ENCODE assay signal across 8 mouse cellular contexts in the genomic region with DNA sequence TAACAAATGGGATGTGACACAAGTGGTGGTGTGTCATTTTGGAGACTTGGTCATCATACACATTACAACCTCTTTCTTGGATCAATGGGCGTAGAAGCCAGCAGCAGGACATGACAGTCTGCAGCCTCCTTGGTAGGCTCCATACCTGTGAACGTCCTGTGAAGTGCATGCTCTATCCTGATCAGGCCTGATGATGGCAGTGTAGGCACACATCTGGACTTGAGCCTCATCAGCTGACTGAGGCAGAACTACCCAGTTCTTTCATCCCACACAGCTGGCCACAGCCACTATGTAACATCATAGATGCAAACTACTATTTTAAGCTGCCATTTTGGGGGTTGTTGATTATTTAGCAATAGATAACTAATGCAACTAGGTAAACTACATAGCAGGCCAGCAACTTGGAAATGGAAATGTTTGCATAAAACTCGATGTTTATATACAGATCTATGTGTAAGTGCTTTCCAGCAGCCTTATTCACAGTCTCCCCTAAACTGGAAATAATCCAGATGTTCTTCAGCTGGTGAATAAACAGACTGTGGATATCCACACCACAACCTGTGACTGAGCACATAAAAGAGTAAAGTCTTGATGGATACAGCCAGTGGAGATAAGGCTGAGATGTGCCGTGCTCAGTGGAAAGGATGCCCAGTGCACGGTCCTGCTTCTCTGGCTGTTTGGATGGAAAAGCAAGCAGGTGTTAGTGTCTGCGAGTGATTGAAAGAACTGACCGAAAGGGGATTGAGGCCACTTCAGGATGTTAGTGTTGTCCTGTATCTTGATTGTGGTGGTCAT. TPM values are rescaled to one million over a fixed set of nuclear protein-coding genes. Genes with fewer than 3 reads are reported as not detected.
DNase-seq lines count a peak whose midpoint lies in the region; ATAC-seq lines count a peak whose summit lies in the region.

No protein-coding gene starts in this region.

- H3K4me3 ChIP-seq in limb, embryonic 11.5 days (ENCODE audit: low read depth, low read length), result no peak overlapping the region
- no peak overlapping the region for H3K4me3 ChIP-seq in limb, embryonic 10.5 days
- H3K4me3 ChIP-seq in heart, embryonic 15.5 days, result no peak overlapping the region

- H3K27me3 ChIP-seq in limb, embryonic 11.5 days (ENCODE audit: control insufficient read depth, insufficient read depth, low read length), result no peaks in the 10 kb centered on the region
- H3K27me3 ChIP-seq in limb, embryonic 10.5 days (ENCODE audit: low read depth, poor library complexity, severe bottlenecking), result no peaks in the 10 kb centered on the region
- no peaks in the 10 kb centered on the region for H3K27me3 ChIP-seq in heart, embryonic 15.5 days

- ATAC-seq in limb, embryonic 11.5 days (ENCODE audit: insufficient number of reproducible peaks, low FRiP score, low TSS enrichment, low read depth), result no peak
- ATAC-seq in common myeloid progenitor, adult 5-6 weeks (replicated peaks; ENCODE audit: low read depth, poor library complexity, severe bottlenecking), result peak; percentile 79
- ATAC-seq in heart, embryonic 15.5 days (replicated peaks; ENCODE audit: insufficient number of reproducible peaks, insufficient read depth, low FRiP score, low read depth), result 0 out of 2 replicates have a peak, but pooled peaks have one; percentile 35
- 0 out of 2 replicates have a peak, but pooled peaks have one; percentile 22 for ATAC-seq in monocyte, adult 5-6 weeks (replicated peaks; ENCODE audit: insufficient number of reproducible peaks, low FRiP score, low TSS enrichment, poor library complexity, severe bottlenecking)
- no peak for ATAC-seq in erythroid progenitor cell, adult 5-6 weeks (replicated peaks; ENCODE audit: low FRiP score, poor library complexity, severe bottlenecking)

- H3K9ac ChIP-seq in limb, embryonic 11.5 days (ENCODE audit: low read length), result no peak overlapping the region
- H3K9ac ChIP-seq in heart, embryonic 15.5 days, result no peak overlapping the region

- no peaks in the 10 kb centered on the region for H3K36me3 ChIP-seq in limb, embryonic 11.5 days (ENCODE audit: control insufficient read depth, insufficient read depth, low read length)
- H3K36me3 ChIP-seq in limb, embryonic 10.5 days, result peaks cover 48% of the 10 kb centered on the region
- H3K36me3 ChIP-seq in heart, embryonic 15.5 days, result peaks cover 18% of the 10 kb centered on the region; the same call in 1 of the 2 replicates

- H3K27ac ChIP-seq in limb, embryonic 11.5 days (replicated peaks; ENCODE audit: low read depth, low read length), result no peak overlapping the region
- H3K27ac ChIP-seq in limb, embryonic 10.5 days, result no peak overlapping the region
- H3K27ac ChIP-seq in heart, embryonic 15.5 days, result no peak overlapping the region

- peak; percentile 36 for DNase-seq in limb, embryonic 11.5 days (ENCODE audit: low spot score)
- DNase-seq in limb, embryonic 10.5 days (ENCODE audit: low spot score), result no peak
- DNase-seq in ES-CJ7 (ENCODE audit: low read depth, low spot score), result peak; percentile 56
- DNase-seq in layer of hippocampus, adult 8-10 months (ENCODE audit: low spot score in 2 of 2), result peak; percentile 30 to 48

- WGBS in limb, embryonic 11.5 days, result 82% methylated on average over 7 of the region's 7 CpGs
- 85% methylated on average over 7 of the region's 7 CpGs for WGBS in limb, embryonic 10.5 days
- 82% methylated on average over 7 of the region's 7 CpGs for WGBS in heart, embryonic 15.5 days

- H3K4me1 ChIP-seq in limb, embryonic 11.5 days (ENCODE audit: control insufficient read depth, insufficient read depth, low read length), result no peaks in the 10 kb centered on the region
- H3K4me1 ChIP-seq in limb, embryonic 10.5 days, result no peaks in the 10 kb centered on the region
- no peaks in the 10 kb centered on the region for H3K4me1 ChIP-seq in heart, embryonic 15.5 days (replicated peaks)

- H3K4me2 ChIP-seq in limb, embryonic 11.5 days (ENCODE audit: low read depth, severe bottlenecking), result no peak overlapping the region
- H3K4me2 ChIP-seq in heart, embryonic 15.5 days, result no peak overlapping the region

- no peaks in the 10 kb centered on the region for H3K9me3 ChIP-seq in limb, embryonic 11.5 days (ENCODE audit: control insufficient read depth, low read length)
- no peaks in the 10 kb centered on the region for H3K9me3 ChIP-seq in limb, embryonic 10.5 days (replicated peaks)
- H3K9me3 ChIP-seq in heart, embryonic 15.5 days (replicated peaks), result no peaks in the 10 kb centered on the region

RNA-seq across cellular contexts. Expression of a gene that starts 23.9 kb away (rescaled TPM):
- 18.2 and 22.4 TPM in 2 replicates for polyA plus RNA-seq in limb, embryonic 11.5 days (2014; fragmentation: Nextera tagmentation; extraction: Ambion mirVana)
- 18.9 and 22.4 TPM in 2 replicates for polyA plus RNA-seq in limb, embryonic 10.5 days (2016; fragmentation: Nextera tagmentation; extraction: Ambion mirVana)
- total RNA-seq in common myeloid progenitor, adult 5-6 weeks (2017), result 23.3 and 27.6 TPM in 2 replicates
- 11.2 and 16.6 TPM in 2 replicates for polyA plus RNA-seq in heart, embryonic 15.5 days (2015; fragmentation: Nextera tagmentation; extraction: Ambion mirVana)
- total RNA-seq in layer of hippocampus, adult 8-10 months (2022), result 10 to 100 TPM; 43.8 to 55.8 (median 51.1) TPM
- total RNA-seq in monocyte, adult 5-6 weeks (2017), result 13.0 to 27.4 TPM (median 17.6 TPM) in 3 replicates
- 38.9 and 57.8 TPM in 2 replicates for total RNA-seq in erythroid progenitor cell, adult 5-6 weeks (2015; ENCODE audit: low replicate concordance)
- total RNA-seq in erythroid progenitor cell, adult 5-6 weeks (2017; ENCODE audit: low replicate concordance), result 28.6 and 52.0 TPM in 2 replicates

RNA-seq across cellular contexts. Expression of a gene that starts 24.0 kb away (rescaled TPM):
- 106 and 111 TPM in 2 replicates for polyA plus RNA-seq in limb, embryonic 11.5 days (2014; fragmentation: Nextera tagmentation; extraction: Ambion mirVana)
- 109 and 112 TPM in 2 replicates for polyA plus RNA-seq in limb, embryonic 10.5 days (2016; fragmentation: Nextera tagmentation; extraction: Ambion mirVana)
- total RNA-seq in common myeloid progenitor, adult 5-6 weeks (2017), result 83.4 and 106 TPM in 2 replicates
- 55.4 and 67.0 TPM in 2 replicates for polyA plus RNA-seq in heart, embryonic 15.5 days (2015; fragmentation: Nextera tagmentation; extraction: Ambion mirVana)
- 10 to 100 TPM; 55.2 to 66.9 (median 62.7) TPM for total RNA-seq in layer of hippocampus, adult 8-10 months (2022)
- total RNA-seq in monocyte, adult 5-6 weeks (2017), result 17.2 to 32.8 TPM (median 25.8 TPM) in 3 replicates
- 41.8 and 49.5 TPM in 2 replicates for total RNA-seq in erythroid progenitor cell, adult 5-6 weeks (2015; ENCODE audit: low replicate concordance)
- total RNA-seq in erythroid progenitor cell, adult 5-6 weeks (2017; ENCODE audit: low replicate concordance), result 20.9 and 24.5 TPM in 2 replicates

Comparison
In these comparisons a context has a peak if more than half of its experiments do, and no peak if none do; other contexts are left out.
1. ATAC-seq: peak in common myeloid progenitor, adult 5-6 weeks (single experiment), heart, embryonic 15.5 days (single experiment) and monocyte, adult 5-6 weeks (single experiment); none in limb, embryonic 11.5 days (single experiment) and erythroid progenitor cell, adult 5-6 weeks (single experiment).